Mouse (Mus musculus) thymus, postnatal 14 days (tissue): Measurements from ENCODE around the gene Rhag.
A peak's percentile ranks its signal among the peaks of the same experiment; 100 is the strongest.

Experiments
- DNase-seq: peaks from one replicate; pipeline ENCODE4 v3.0.0; 2021

Rhag gene

GRCm38 (mm10) chr17:40810934-40811333, at the start of gene Rhag:
Rhag (plus strand) TSS chr17:40811126.
- DNase-seq: no peak

- no peak for DNase-seq
These were observed 47.3 kb upstream of the Rhag start for GRCm38 (mm10) chr17:40763662-40764061.

- no peak for DNase-seq
These were observed 43.8 kb upstream of the Rhag start for GRCm38 (mm10) chr17:40767120-40767519.

GRCm38 (mm10) chr17:40789877-40790276, 21.0 kb upstream of the Rhag start:
- no peak for DNase-seq

GRCm38 (mm10) chr17:40793921-40794854, 16.7 kb upstream of the Rhag start:
- DNase-seq: peak; percentile 13

GRCm38 (mm10) chr17:40802707-40803340, 8.1 kb upstream of the Rhag start:
- DNase-seq: no peak

- DNase-seq: no peak
These were observed 4.4 kb upstream of the Rhag start for GRCm38 (mm10) chr17:40806550-40806949.

GRCm38 (mm10) chr17:40806953-40807572, 3.9 kb upstream of the Rhag start, which contains the start of gene Crisp2:
Crisp2 (minus strand) TSS chr17:40807003.
- no peak for DNase-seq

- DNase-seq: no peak
These were observed 2.9 kb upstream of the Rhag start for GRCm38 (mm10) chr17:40808071-40808470.

- no peak for DNase-seq
These were observed 634 bp downstream of the Rhag start for GRCm38 (mm10) chr17:40811560-40811959.

- no peak for DNase-seq
These were observed 1.3 kb downstream of the Rhag start for GRCm38 (mm10) chr17:40812259-40812658.

- DNase-seq: no peak
These were observed 6.5 kb downstream of the Rhag start for GRCm38 (mm10) chr17:40817340-40817943.

GRCm38 (mm10) chr17:40821477-40821876, 10.6 kb downstream of the Rhag start:
- DNase-seq: no peak

- DNase-seq: no peak
These were observed 12.9 kb downstream of the Rhag start for GRCm38 (mm10) chr17:40823817-40824216.

GRCm38 (mm10) chr17:40824549-40824948, 13.6 kb downstream of the Rhag start:
- peak; percentile 29 for DNase-seq

- no peak for DNase-seq
These were observed 20.9 kb downstream of the Rhag start for GRCm38 (mm10) chr17:40831870-40832269.

- no peak for DNase-seq
These were observed 26.4 kb downstream of the Rhag start for GRCm38 (mm10) chr17:40837308-40837707.

GRCm38 (mm10) chr17:40855065-40855464, 44.1 kb downstream of the Rhag start:
- no peak for DNase-seq

- DNase-seq: no peak
These were observed 58.2 kb downstream of the Rhag start for GRCm38 (mm10) chr17:40868952-40869747.

GRCm38 (mm10) chr17:40872626-40873025, 61.7 kb downstream of the Rhag start:
- no peak for DNase-seq

- no peak for DNase-seq
These were observed 62.7 kb downstream of the Rhag start for GRCm38 (mm10) chr17:40873582-40874011.

- no peak for DNase-seq
These were observed 63.8 kb downstream of the Rhag start for GRCm38 (mm10) chr17:40874701-40875100.
